In the genomic region with DNA sequence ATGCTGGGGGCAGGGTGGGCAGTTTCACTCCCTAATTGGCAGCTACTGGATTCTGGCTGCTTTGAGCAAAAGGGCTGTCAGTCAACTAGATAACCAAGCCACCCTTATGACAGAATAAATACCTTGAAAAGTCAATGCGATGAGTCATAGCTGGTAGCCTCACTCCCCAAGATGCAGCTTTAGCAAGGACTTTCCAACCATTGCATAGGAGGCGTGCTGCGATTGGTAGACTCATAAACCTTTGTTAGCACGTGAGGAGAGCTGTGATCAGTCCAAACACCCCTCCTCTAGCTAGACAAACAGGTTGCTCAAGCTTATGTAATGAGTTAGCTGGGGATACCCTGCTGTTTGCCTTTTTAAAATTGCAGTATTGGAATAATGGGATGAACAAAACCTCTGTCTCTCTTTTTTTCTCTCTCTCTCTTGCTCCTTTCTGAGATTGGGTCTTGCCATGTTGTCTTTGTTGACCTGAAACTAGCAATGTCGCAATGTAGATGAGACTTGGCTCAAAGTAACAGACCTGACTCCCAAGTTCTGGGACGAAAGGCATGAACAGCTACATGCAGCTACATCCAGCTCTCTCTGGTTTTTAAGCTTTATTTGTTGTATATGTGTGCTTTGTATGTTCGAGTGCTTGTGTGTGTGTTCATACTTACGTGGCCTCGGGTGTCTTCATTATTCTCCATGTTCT, we compare ENCODE assay signal across 21 mouse cellular contexts. TPM values are rescaled to one million over a fixed set of nuclear protein-coding genes. Genes with fewer than 3 reads are reported as not detected.
DNase-seq lines count a peak whose midpoint lies in the region; ATAC-seq and TF ChIP-seq lines count a peak whose summit lies in the region.
"Had no signal": no experiment of that assay in that cellular context is flagged by ENCODE, and none has a peak within 500 bp of the region (broad histone marks: within the 10 kb centered on the region; RNA-seq: fewer than 3 reads in every experiment).

No protein-coding gene starts in this region.

- no peak for TF ChIP-seq CTCF in intestine, postnatal 0 days (IDR thresholded peaks at IDR 0.05; ENCODE audit: low read depth)
- no peak for TF ChIP-seq CTCF in thymus, adult 2 months (IDR thresholded peaks at IDR 0.05; ENCODE audit: borderline replicate concordance, control insufficient read depth, extremely low read depth, insufficient read depth, low read length, poor library complexity)

- WGBS in intestine, postnatal 0 days, result 64% methylated on average over 9 of the region's 9 CpGs
- 87% methylated on average over 9 of the region's 9 CpGs for WGBS in thymus, adult 2 months

- H3K36me3 ChIP-seq in intestine, postnatal 0 days (ENCODE audit: control insufficient read depth, insufficient read depth), result no peaks in the 10 kb centered on the region
- H3K36me3 ChIP-seq in thymus, adult 2 months (ENCODE audit: control insufficient read depth, insufficient read depth, low read length), result no peaks in the 10 kb centered on the region
- H3K36me3 ChIP-seq: forebrain, embryonic 10.5 days; hindbrain, embryonic 12.5 days; limb, embryonic 15.5 days; neural tube, embryonic 15.5 days had no signal

- H3K4me3 ChIP-seq in intestine, postnatal 0 days (ENCODE audit: low read depth, low read length), result no peak overlapping the region
- no peak overlapping the region for H3K4me3 ChIP-seq in thymus, adult 2 months (ENCODE audit: control insufficient read depth, insufficient read depth, low read length)
- H3K4me3 ChIP-seq: forebrain, embryonic 10.5 days; hindbrain, embryonic 12.5 days; limb, embryonic 15.5 days; neural tube, embryonic 15.5 days had no signal

- peak; percentile 57 for DNase-seq in adrenal gland, adult 2 months
- DNase-seq in adrenal gland, postnatal 4 days (ENCODE audit: low spot score in 2 of 2), result no peak
- peak; percentile 41 for DNase-seq in urinary bladder, postnatal 14 days (ENCODE audit: low spot score)
- no peak for DNase-seq in urinary bladder, adult 2 months (ENCODE audit: low spot score)
- DNase-seq in thymus, adult 2 months, result no peak
- DNase-seq in gastrocnemius, adult 18-20 months (ENCODE audit: low spot score), result no peak
- no peak for DNase-seq in cerebellum, postnatal 14 days
- DNase-seq: cerebellum, postnatal 10 days; kidney, adult 2 months; right cerebral cortex, postnatal 14 days; thymus, postnatal 25 days had no signal

- H3K4me2 ChIP-seq in intestine, postnatal 0 days (replicated peaks; ENCODE audit: low read depth), result no peak overlapping the region
- H3K4me2 ChIP-seq: hindbrain, embryonic 12.5 days; limb, embryonic 15.5 days; neural tube, embryonic 15.5 days had no signal

- no peak overlapping the region for H3K9ac ChIP-seq in intestine, postnatal 0 days (ENCODE audit: low read depth, low read length)
- H3K9ac ChIP-seq: hindbrain, embryonic 12.5 days; limb, embryonic 15.5 days; neural tube, embryonic 15.5 days had no signal

- no peak for TF ChIP-seq POLR2A in thymus, adult 2 months (IDR thresholded peaks at IDR 0.05; ENCODE audit: control insufficient read depth, extremely low read depth, insufficient read depth, low read length, poor library complexity)

- H3K9me3 ChIP-seq in intestine, postnatal 0 days (ENCODE audit: control insufficient read depth), result no peaks in the 10 kb centered on the region
- H3K9me3 ChIP-seq: forebrain, embryonic 10.5 days; hindbrain, embryonic 12.5 days; limb, embryonic 15.5 days; neural tube, embryonic 15.5 days had no signal

- H3K27me3 ChIP-seq in intestine, postnatal 0 days (replicated peaks; ENCODE audit: control insufficient read depth, insufficient read depth, low read length), result no peaks in the 10 kb centered on the region
- no peaks in the 10 kb centered on the region for H3K27me3 ChIP-seq in thymus, adult 2 months (ENCODE audit: control insufficient read depth, insufficient read depth, low read length)
- H3K27me3 ChIP-seq: hindbrain, embryonic 12.5 days; limb, embryonic 15.5 days; neural tube, embryonic 15.5 days had no signal

- no peak overlapping the region for H3K27ac ChIP-seq in intestine, postnatal 0 days (ENCODE audit: low read depth, low read length)
- H3K27ac ChIP-seq in thymus, adult 2 months (ENCODE audit: control insufficient read depth, insufficient read depth, low read length), result no peak overlapping the region
- H3K27ac ChIP-seq: forebrain, embryonic 10.5 days; hindbrain, embryonic 12.5 days; limb, embryonic 15.5 days; neural tube, embryonic 15.5 days had no signal

- H3K4me1 ChIP-seq in intestine, postnatal 0 days (replicated peaks; ENCODE audit: control insufficient read depth, insufficient read depth, low read length), result no peaks in the 10 kb centered on the region
- H3K4me1 ChIP-seq in thymus, adult 2 months (replicated peaks; ENCODE audit: control insufficient read depth, insufficient read depth, low read length), result no peaks in the 10 kb centered on the region
- H3K4me1 ChIP-seq: hindbrain, embryonic 12.5 days; limb, embryonic 15.5 days; neural tube, embryonic 15.5 days had no signal

- peak; percentile 55; the same call in 1 of the 2 replicates for ATAC-seq in intestine, postnatal 0 days

RNA-seq across cellular contexts. Expression of a gene that starts 2.5 kb away (rescaled TPM):
- total RNA-seq in adrenal gland, adult 2 months (2021), result not detected
- polyA plus RNA-seq in adrenal gland, adult 2 months (2012; rRNA removed), result 0.18 TPM in 1 of 2 replicates, not detected in the other
- total RNA-seq in adrenal gland, postnatal 4 days (2021), result not detected
- polyA plus RNA-seq in urinary bladder, adult 2 months (2012; rRNA removed), result 0.06 TPM in 1 of 2 replicates, not detected in the other
- not detected in 2 replicates for polyA plus RNA-seq in intestine, postnatal 0 days (2015; fragmentation: Nextera tagmentation; extraction: Ambion mirVana)
- polyA plus RNA-seq in thymus, adult 2 months (2012; rRNA removed), result 0.08 TPM in 1 of 2 replicates, not detected in the other
- not detected for total RNA-seq in gastrocnemius, adult 18-20 months (2021)
- total RNA-seq: left cerebral cortex, adult 8-10 months; megakaryocyte-erythroid progenitor cell, adult 5-6 weeks had no signal
- polyA plus RNA-seq: forebrain, embryonic 10.5 days; heart, embryonic 14.5 days; hindbrain, embryonic 12.5 days; kidney, adult 2 months; limb, embryonic 15.5 days; neural tube, embryonic 15.5 days had no signal

RNA-seq across cellular contexts. Expression of a gene that starts 16.6 kb away (rescaled TPM):
- total RNA-seq in adrenal gland, adult 2 months (2021), result not detected
- polyA plus RNA-seq in adrenal gland, adult 2 months (2012; rRNA removed), result 0.19 and 0.20 TPM in 2 replicates
- total RNA-seq in adrenal gland, postnatal 4 days (2021), result not detected
- not detected in 2 replicates for polyA plus RNA-seq in urinary bladder, adult 2 months (2012; rRNA removed)
- polyA plus RNA-seq in intestine, postnatal 0 days (2015; fragmentation: Nextera tagmentation; extraction: Ambion mirVana), result not detected in 2 replicates
- polyA plus RNA-seq in thymus, adult 2 months (2012; rRNA removed), result 0.75 and 1.5 TPM in 2 replicates
- total RNA-seq in gastrocnemius, adult 18-20 months (2021), result 1 to 10 TPM in 1 of 2 experiments, under 1 TPM in 1; 0.62 to 1.0 TPM
- total RNA-seq: megakaryocyte-erythroid progenitor cell, adult 5-6 weeks had no signal
- polyA plus RNA-seq: forebrain, embryonic 10.5 days; kidney, adult 2 months had no signal

RNA-seq across cellular contexts. Expression of a gene that starts 25.0 kb away (rescaled TPM):
- not detected for total RNA-seq in adrenal gland, adult 2 months (2021)
- polyA plus RNA-seq in adrenal gland, adult 2 months (2012; rRNA removed), result not detected in 2 replicates
- not detected for total RNA-seq in adrenal gland, postnatal 4 days (2021)
- 0.04 TPM in 1 of 2 replicates, not detected in the other for polyA plus RNA-seq in urinary bladder, adult 2 months (2012; rRNA removed)
- 0.33 and 0.56 TPM in 2 replicates for polyA plus RNA-seq in intestine, postnatal 0 days (2015; fragmentation: Nextera tagmentation; extraction: Ambion mirVana)
- polyA plus RNA-seq in thymus, adult 2 months (2012; rRNA removed), result 0.04 and 0.08 TPM in 2 replicates
- not detected for total RNA-seq in gastrocnemius, adult 18-20 months (2021)
- total RNA-seq: gastrocnemius, postnatal 4 days; left cerebral cortex, adult 8-10 months; megakaryocyte-erythroid progenitor cell, adult 5-6 weeks had no signal
- polyA plus RNA-seq: frontal cortex, adult 2 months; heart, embryonic 14.5 days; hindbrain, embryonic 12.5 days; kidney, adult 2 months; limb, embryonic 15.5 days; neural tube, embryonic 15.5 days had no signal

Comparison
In these comparisons a context has a peak if more than half of its experiments do, and no peak if none do; other contexts are left out.
1. DNase-seq: peak in adrenal gland, adult 2 months (single experiment) and urinary bladder, postnatal 14 days (single experiment); none in adrenal gland, postnatal 4 days (0 of 2), urinary bladder, adult 2 months (single experiment), thymus, adult 2 months (single experiment), gastrocnemius, adult 18-20 months (single experiment) and cerebellum, postnatal 14 days (0 of 2).